Mouse (Mus musculus) hindbrain, embryonic 15.5 days (tissue): ENCODE measurements around the gene Tmem97. TPM values are rescaled to one million over a fixed set of nuclear protein-coding genes. Genes with fewer than 3 reads are reported as not detected.
"Not testable (repeated sequence)": the region's sequence is repeated elsewhere in the genome, so short reads cannot be mapped to it uniquely, and the experiment has no call there.

Experiments used
- ATAC-seq: fragments of 200-750 bp; cut with Nextera tagmentation; 2 replicates; pipeline ENCODE4 v1.8.0; 2017; ENCODE audit warnings: low read depth, moderate number of reproducible peaks, moderate TSS enrichment; ENCODE audit not compliant: low FRiP score
- H3K27ac ChIP-seq: fragments of 300-500 bp; sonication (generic); replicated peaks from 2 replicates; pipeline ENCODE4 v1.5.1; 2015; ENCODE audit warnings: mild to moderate bottlenecking, inconsistent platforms
- H3K27me3 ChIP-seq: fragments of 300-500 bp; sonication (generic); 2 replicates; pipeline ENCODE4 v1.6.1; 2015; ENCODE audit warnings: control low read depth, inconsistent platforms
- H3K36me3 ChIP-seq: fragments of 300-500 bp; sonication (generic); 2 replicates; pipeline ENCODE4 v1.6.1; 2015; ENCODE audit warnings: control low read depth, inconsistent platforms
- H3K4me1 ChIP-seq: fragments of 300-500 bp; sonication (generic); replicated peaks from 2 replicates; pipeline ENCODE4 v1.6.1; 2015; ENCODE audit warnings: control low read depth, inconsistent platforms
- H3K4me2 ChIP-seq: fragments of 300-500 bp; sonication (generic); 2 replicates; pipeline ENCODE4 v1.6.1; 2015; ENCODE audit warnings: moderate library complexity, mild to moderate bottlenecking, inconsistent platforms
- H3K4me3 ChIP-seq: fragments of 300-500 bp; sonication (generic); 2 replicates; pipeline ENCODE4 v1.5.1; 2015; ENCODE audit warnings: mild to moderate bottlenecking, inconsistent platforms
- H3K9ac ChIP-seq: fragments of 300-500 bp; sonication (generic); 2 replicates; pipeline ENCODE4 v1.6.1; 2015; ENCODE audit warnings: inconsistent platforms
- H3K9me3 ChIP-seq: fragments of 300-500 bp; sonication (generic); 2 replicates; pipeline ENCODE4 v1.6.1; 2016; ENCODE audit warnings: control low read depth, inconsistent platforms
- WGBS: fragments of 180-500 bp; shearing (Covaris S2); methylation state at CpG from one replicate; pipeline ENCODE4 v1.1.7; 2015; 5-methylcytosine and 5-hydroxymethylcytosine counted together
- polyA plus RNA-seq: library from polyadenylated mRNA; unstranded; fragments of >200 nt; fragmentation: Nextera tagmentation; extraction: Ambion mirVana; gene quantifications from 2 replicates; pipeline ENCODE4 v1.2.1, GENCODE M21; 2015

Gene Tmem97
- polyA plus RNA-seq: 44.5 and 45.7 TPM in 2 replicates

DNA sequence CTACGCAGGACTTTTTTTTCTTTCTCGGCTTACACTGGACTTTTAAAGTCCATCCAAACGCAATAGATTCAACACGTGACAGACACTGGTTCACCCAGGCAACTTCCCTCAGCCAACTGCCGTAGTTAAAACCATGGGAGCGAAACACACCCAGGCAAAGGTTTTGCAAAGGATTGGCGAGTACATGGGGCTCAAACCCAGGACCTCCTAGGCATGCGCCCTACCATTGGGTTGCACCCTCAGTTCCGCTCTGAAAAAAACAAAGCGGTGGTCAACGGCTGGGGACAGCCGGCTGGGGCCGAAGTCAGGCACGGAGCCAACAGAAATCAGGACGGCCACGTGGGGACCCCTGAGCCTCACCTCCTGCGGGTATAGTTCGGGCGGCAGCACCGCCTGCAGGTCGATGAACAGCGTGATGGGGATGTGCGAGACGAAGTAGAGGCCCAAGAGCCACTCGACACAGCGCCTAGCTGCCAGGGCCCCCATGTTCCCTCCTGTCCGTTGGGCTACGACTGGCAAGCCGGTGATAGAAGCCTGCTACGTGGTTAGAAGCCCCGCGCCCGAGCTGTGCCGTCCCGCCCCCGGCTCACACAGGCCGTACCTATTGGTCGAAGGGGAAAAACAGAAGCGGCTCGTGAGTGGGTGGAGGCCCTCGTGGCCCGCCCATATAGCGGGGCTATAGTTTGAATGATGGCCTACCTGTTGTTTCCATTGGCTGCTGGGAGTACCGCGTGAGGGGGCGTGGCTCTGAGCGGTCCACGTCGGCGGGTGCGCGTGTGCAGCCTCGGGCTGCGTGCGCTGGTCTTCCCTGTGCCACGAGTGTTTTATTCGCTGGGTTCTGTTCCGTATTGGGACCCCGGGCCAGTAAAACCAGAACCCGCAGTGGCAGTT is at the start of gene Tmem97:
Gene Tmem97, minus strand, starts transcription at position 610 of the 891 bp plus-strand sequence.
- H3K27ac ChIP-seq: peak within 1 kb of the TSS; percentile 89
- H3K4me3 ChIP-seq: peak within 1 kb of the TSS; percentile 78
- H3K4me2 ChIP-seq: peak within 1 kb of the TSS; percentile 87
- under 1% methylated on average over 60 of the region's 60 CpGs for WGBS
- no peaks in the 10 kb centered on the region for H3K27me3 ChIP-seq
- peak; percentile 100 for ATAC-seq
- 0 out of 2 replicates have a peak, but pooled peaks cover 4% of the 10 kb centered on the region for H3K36me3 ChIP-seq
- H3K9ac ChIP-seq: peak within 1 kb of the TSS; percentile 60
- peaks cover 22% of the 10 kb centered on the region for H3K4me1 ChIP-seq
- no peaks in the 10 kb centered on the region for H3K9me3 ChIP-seq

DNA sequence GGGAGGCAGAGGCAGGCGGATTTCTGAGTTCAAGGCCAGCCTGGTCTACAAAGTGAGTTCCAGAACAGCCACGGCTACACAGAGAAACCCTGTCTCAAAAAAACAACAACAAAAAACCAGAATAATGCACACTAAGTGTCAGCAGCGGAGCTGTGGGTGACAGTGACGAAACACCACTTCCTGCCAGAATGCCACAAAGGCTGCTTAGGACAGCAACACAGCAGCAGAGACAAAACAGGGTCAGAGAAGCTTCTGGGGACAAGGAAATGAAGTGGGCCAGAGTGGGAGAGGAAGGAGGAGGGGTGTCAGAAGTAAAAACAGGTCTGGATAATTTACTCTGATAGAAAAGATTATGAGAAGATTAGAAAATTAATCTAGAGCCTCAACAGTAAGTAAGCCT is 49.5 kb upstream of the Tmem97 start:
- Histone ChIP-seq H3K27me3 (no peaks in the 10 kb centered on the region), H3K36me3 (no peaks in the 10 kb centered on the region; the same call in 1 of the 2 replicates), H3K4me3 (no peak overlapping the region), H3K9ac (no peak overlapping the region), H3K27ac (no peak overlapping the region), H3K4me1 (peaks cover 11% of the 10 kb centered on the region), H3K9me3 (no peaks in the 10 kb centered on the region), H3K4me2 (no peak overlapping the region)
- no peak for ATAC-seq
- WGBS: 71% methylated on average over 4 of the region's 4 CpGs

DNA sequence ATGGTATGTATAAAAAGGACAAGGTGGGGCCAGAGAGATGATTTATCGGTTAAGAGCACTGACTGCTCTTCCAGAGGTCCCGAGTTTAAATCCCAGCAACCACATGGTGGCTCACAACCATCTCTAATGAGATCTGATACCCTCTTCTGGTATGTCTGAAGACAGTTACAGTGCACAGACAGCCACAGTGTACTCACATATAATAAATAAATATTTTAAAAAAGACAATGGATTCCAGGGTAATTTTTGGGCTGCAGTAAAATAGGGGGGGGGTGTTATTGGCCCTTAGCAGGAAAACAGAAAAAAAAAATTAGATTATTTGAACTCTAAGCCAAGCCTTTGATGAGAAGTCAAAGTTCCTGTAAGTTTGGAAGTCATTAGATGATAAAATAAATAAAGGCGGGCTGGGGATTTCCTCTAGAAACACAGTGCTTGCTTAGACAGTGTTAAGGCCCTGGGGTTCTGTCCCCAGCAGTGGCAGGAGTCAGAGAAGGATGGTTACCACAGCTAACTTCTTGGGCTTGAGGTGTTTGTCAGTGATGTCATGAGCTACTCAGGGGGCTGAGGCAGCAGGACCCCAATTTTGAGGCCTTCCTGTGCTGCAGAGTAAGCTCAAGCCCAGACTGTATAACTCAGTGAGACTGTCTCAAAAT is 48.3 kb upstream of the Tmem97 start:
- Histone ChIP-seq H3K36me3 (no peaks in the 10 kb centered on the region; the same call in 1 of the 2 replicates), H3K9ac (no peak overlapping the region), H3K27me3 (no peaks in the 10 kb centered on the region), H3K9me3 (no peaks in the 10 kb centered on the region), H3K4me2 (no peak overlapping the region), H3K4me3 (no peak overlapping the region), H3K4me1 (peaks cover 11% of the 10 kb centered on the region), H3K27ac (no peak overlapping the region)
- no peak for ATAC-seq
- WGBS: 76% methylated on average over 3 of the region's 3 CpGs

DNA sequence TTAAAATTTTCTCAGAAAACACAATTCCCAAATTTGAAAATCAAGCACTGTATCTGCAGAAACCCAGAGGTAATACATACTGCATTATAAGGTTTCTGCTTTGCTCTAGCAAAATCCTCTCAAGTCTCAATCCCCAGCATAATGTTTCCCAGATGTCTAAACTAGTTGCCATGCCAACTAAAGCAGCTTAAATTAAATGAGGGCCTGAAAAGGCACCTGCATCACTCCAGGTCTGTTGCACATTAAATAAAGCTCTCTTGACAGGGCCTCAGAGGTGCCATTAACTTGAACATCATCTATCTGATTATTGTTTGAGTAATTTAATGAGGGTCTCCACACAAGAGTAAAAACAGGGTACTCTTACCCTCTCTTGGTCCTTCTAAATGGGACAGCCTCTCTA is 46.2 kb upstream of the Tmem97 start:
- ATAC-seq: no peak
- Histone ChIP-seq H3K27ac (peak overlapping the region; percentile 34; the same call in 1 of the 2 replicates), H3K9me3 (no peaks in the 10 kb centered on the region), H3K4me2 (no peak overlapping the region), H3K27me3 (no peaks in the 10 kb centered on the region), H3K4me1 (peaks cover 11% of the 10 kb centered on the region; the same call in 1 of the 2 replicates), H3K9ac (no peak overlapping the region), H3K36me3 (peaks cover 2% of the 10 kb centered on the region; the same call in 1 of the 2 replicates), H3K4me3 (no peak overlapping the region)

DNA sequence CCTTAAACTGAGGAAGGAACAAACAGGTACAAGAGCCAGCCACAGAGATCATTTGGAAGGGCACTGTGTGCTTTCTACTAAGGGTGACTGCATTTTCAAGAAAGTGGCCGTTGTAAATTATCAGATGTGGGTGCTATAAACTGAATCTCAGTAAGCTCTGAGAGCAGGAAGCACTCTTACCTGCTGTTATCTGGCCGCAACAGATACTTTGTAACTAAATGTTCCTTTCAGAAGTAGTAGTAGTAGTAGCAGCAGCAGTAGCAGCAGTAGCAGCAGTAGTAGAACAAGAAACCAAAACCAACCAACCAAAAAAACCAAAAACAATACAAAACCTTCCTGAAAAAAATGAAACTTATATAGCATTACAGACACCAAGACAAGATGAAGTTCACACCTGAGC is 45.2 kb upstream of the Tmem97 start:
- H3K4me2 ChIP-seq: no peak overlapping the region
- peaks cover 2% of the 10 kb centered on the region; the same call in 1 of the 2 replicates for H3K36me3 ChIP-seq
- no peak overlapping the region for H3K27ac ChIP-seq
- WGBS: 97% methylated on average over 2 of the region's 2 CpGs
- no peak for ATAC-seq
- no peaks in the 10 kb centered on the region for H3K9me3 ChIP-seq
- H3K4me3 ChIP-seq: no peak overlapping the region
- peaks cover 11% of the 10 kb centered on the region; the same call in 1 of the 2 replicates for H3K4me1 ChIP-seq
- H3K9ac ChIP-seq: no peak overlapping the region
- H3K27me3 ChIP-seq: no peaks in the 10 kb centered on the region

DNA sequence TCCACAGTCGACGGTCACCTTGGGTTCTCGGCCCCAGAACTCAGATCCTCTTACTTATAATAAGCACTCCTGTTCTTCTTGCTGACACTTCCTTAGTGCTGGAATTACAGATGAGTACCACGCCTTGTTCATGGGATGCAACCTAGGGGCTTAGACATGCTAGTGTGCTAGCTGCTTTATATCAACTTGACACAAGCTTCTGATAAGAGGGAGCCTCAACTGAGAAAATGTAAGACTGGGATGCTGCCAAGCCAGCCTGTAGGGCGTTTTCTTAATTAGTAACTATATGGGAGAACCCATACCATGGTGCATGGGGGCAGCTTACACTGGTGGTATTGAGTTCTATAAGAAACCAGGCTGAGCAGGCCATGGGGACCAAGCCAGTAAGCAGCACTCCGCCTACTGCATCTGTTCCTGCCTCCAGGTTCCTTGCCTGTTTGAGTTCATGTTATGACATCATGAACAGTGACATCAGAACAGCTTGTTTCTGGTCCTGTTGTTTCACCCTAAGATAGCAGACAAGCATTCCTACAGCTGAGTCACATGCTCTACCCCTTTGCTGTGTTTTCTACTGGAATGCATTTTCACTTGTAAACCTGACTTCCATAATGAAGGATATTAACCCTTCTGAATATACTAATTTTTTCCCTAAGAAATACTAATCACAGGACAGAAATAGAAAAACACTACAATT is 43.8 kb upstream of the Tmem97 start:
- H3K36me3 ChIP-seq: peaks cover 2% of the 10 kb centered on the region; the same call in 1 of the 2 replicates
- no peak overlapping the region for H3K4me2 ChIP-seq
- peaks cover 8% of the 10 kb centered on the region; the same call in 1 of the 2 replicates for H3K4me1 ChIP-seq
- H3K27me3 ChIP-seq: no peaks in the 10 kb centered on the region
- no peaks in the 10 kb centered on the region for H3K9me3 ChIP-seq
- ATAC-seq: no peak
- no peak overlapping the region for H3K4me3 ChIP-seq
- H3K27ac ChIP-seq: no peak overlapping the region
- WGBS: 91% methylated on average over 6 of the region's 6 CpGs
- H3K9ac ChIP-seq: no peak overlapping the region

DNA sequence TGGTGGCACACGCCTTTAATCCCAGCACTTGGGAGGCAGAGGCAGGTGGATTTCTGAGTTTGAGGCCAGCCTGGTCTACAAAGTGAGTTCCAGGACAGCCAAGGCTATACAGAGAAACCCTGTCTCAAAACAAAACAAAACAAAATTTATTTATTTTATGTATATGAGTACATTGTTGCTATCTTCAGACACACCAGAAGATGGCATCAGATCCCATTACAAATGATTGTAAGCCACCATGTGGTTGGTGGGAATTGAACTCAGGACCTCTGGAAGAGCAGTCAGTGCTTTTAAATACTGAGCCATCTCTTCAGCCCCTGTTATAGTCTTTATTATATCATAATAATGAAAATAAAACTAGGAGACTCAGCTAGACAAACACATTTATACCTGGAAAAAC is 37.1 kb upstream of the Tmem97 start:
- H3K4me3 ChIP-seq, H3K9me3 ChIP-seq, H3K4me1 ChIP-seq, H3K27me3 ChIP-seq, ATAC-seq, H3K4me2 ChIP-seq, H3K9ac ChIP-seq, H3K27ac ChIP-seq: not testable (repeated sequence)
- 97% methylated on average over 1 of the region's 1 CpGs for WGBS
- peaks cover 16% of the 10 kb centered on the region for H3K36me3 ChIP-seq

DNA sequence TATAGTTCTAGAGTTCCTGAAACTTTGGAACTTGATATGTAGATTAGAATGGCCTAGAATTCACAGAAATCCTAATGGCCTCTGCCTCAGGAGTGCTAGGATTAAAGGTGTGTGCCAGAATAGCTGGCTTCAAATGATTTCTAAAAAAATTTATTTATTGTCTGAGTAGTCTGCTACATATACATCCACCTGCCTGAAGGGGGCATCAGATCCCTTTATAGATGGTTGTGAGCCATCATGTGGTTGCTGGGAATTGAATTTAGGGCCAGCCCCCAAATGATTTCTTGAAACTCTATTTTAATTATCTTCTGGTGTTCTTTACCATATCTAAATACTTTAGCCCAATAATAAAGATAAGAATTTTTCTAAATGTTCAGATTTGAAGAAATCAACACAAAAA is 35.5 kb upstream of the Tmem97 start:
- Histone ChIP-seq H3K9me3 (no peaks in the 10 kb centered on the region), H3K4me3 (no peak overlapping the region), H3K36me3 (peaks cover 18% of the 10 kb centered on the region), H3K4me1 (no peaks in the 10 kb centered on the region), H3K27ac (no peak overlapping the region), H3K27me3 (no peaks in the 10 kb centered on the region), H3K9ac (no peak overlapping the region), H3K4me2 (no peak overlapping the region)
- ATAC-seq: no peak

DNA sequence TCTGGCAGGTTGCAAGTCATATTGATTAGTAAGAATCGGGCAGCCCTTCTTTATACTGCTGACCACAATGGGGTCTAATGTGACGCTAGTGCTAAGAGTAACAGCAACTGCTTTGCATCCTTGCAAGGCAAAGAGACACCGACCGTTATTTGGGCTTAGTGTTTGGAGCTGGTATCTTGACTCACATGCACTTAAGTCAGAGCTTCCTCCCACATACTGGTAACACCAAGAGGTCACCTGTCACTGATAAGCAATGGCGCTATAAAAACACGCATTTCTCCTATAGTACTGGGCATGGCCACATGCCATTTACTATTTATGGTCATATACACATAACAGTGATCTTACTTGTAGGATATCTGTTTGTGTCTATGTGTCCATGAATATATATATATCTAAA is 32.3 kb upstream of the Tmem97 start:
- no peaks in the 10 kb centered on the region for H3K9me3 ChIP-seq
- H3K9ac ChIP-seq: no peak overlapping the region
- peaks cover 30% of the 10 kb centered on the region for H3K36me3 ChIP-seq
- no peaks in the 10 kb centered on the region for H3K27me3 ChIP-seq
- H3K4me2 ChIP-seq: no peak overlapping the region
- no peaks in the 10 kb centered on the region for H3K4me1 ChIP-seq
- no peak for ATAC-seq
- 92% methylated on average over 6 of the region's 6 CpGs for WGBS
- no peak overlapping the region for H3K27ac ChIP-seq
- no peak overlapping the region for H3K4me3 ChIP-seq

DNA sequence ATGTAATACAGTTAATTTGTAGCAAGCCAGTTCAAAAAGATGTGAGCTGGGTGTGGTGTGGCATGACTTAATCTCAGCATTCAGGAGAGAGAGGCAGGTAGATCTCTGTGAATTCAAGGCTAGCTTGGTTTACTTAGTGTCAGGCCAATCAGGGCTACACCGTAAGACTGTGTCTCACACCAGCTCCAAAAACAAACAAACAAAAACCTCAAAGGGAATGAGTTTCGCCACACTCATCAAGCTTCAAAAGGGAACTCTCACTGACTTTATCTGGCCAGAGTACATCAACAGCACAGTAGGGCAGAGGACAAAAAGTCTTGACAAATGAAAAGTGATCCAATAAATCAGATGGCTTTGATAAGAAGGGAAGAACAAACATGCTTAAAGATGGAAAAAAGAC is 24.4 kb upstream of the Tmem97 start:
- Histone ChIP-seq H3K36me3 (peaks cover 41% of the 10 kb centered on the region), H3K4me1 (no peaks in the 10 kb centered on the region), H3K4me2 (no peak overlapping the region), H3K9me3 (no peaks in the 10 kb centered on the region), H3K27me3 (no peaks in the 10 kb centered on the region), H3K4me3 (no peak overlapping the region), H3K27ac (no peak overlapping the region), H3K9ac (no peak overlapping the region)
- no peak for ATAC-seq
- WGBS: 73% methylated on average over 2 of the region's 2 CpGs

DNA sequence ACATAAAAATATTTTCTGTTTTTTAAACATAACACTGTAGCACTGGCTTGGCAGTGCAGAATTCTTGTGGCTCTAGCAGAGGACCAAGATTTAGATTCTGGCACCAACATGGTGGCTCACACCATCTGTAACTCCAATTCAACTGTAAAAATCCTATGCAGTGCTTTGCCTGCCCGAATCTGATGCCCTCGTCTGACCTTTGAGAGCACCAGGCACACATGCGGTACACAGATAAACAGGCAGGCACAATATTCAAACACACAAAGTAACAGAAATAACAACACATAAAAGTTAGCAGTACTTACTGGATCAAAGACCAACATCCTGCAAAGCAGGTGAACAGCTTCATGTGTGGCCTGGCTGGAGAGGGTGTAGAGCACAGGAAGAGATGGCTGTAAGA is 24.0 kb upstream of the Tmem97 start:
- H3K27me3 ChIP-seq: no peaks in the 10 kb centered on the region
- WGBS: 95% methylated on average over 3 of the region's 3 CpGs
- H3K36me3 ChIP-seq: peaks cover 40% of the 10 kb centered on the region
- no peak overlapping the region for H3K4me2 ChIP-seq
- ATAC-seq: no peak
- H3K9me3 ChIP-seq: no peaks in the 10 kb centered on the region
- H3K27ac ChIP-seq: no peak overlapping the region
- H3K9ac ChIP-seq: no peak overlapping the region
- no peak overlapping the region for H3K4me3 ChIP-seq
- no peaks in the 10 kb centered on the region for H3K4me1 ChIP-seq

DNA sequence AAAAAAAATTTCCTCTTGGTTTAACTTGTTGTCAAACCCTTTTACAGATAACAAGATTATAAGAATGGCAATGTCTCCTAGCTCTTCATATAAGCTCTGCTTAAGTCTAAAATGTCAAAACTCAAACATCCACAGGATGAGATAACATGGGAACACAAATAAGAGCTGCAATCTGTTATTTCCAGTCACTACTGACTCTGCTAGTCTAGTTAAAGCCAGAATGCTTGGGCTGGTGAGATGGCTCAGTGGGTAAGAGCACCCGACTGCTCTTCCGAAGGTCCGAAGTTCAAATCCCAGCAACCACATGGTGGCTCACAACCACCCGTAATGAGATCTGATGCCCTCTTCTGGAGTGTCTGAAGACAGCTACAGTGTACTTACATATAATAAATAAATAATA is 23.5 kb upstream of the Tmem97 start:
- not testable (repeated sequence) for H3K4me2 ChIP-seq, H3K9me3 ChIP-seq, H3K4me1 ChIP-seq, ATAC-seq, H3K4me3 ChIP-seq, H3K27ac ChIP-seq, H3K9ac ChIP-seq, H3K27me3 ChIP-seq
- WGBS: 91% methylated on average over 4 of the region's 4 CpGs
- peaks cover 39% of the 10 kb centered on the region for H3K36me3 ChIP-seq
